Mouse (Mus musculus) thymus, postnatal 4 days (tissue): Measurements from ENCODE around the gene Slc26a1.
"Not testable (repeated sequence)": the region's sequence is repeated elsewhere in the genome, so short reads cannot be mapped to it uniquely, and the experiment has no call there.

Source experiments
- DNase-seq: peaks from one replicate; pipeline ENCODE4 v3.0.0; 2021

Slc26a1 gene

DNA sequence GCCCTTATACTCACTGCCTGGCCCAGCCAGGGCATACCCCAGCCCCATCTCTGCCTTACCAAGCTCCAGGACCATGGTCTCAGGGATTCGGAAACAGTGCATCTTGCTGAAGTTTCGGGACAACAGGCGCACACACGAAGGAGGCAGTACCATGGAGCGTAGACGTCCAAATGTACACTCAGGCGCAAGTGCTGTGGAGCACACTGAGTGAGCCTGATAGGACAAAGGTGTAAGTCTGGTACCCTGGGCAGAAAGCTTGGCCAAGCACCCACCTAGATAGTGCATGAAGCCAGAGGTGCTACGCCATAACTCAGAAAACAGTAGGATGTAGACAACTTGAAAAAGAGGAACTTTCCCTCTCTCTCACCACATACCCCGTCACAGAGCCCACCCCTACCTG lies 20.0 kb downstream of the Slc26a1 start:
- DNase-seq = no peak

DNA sequence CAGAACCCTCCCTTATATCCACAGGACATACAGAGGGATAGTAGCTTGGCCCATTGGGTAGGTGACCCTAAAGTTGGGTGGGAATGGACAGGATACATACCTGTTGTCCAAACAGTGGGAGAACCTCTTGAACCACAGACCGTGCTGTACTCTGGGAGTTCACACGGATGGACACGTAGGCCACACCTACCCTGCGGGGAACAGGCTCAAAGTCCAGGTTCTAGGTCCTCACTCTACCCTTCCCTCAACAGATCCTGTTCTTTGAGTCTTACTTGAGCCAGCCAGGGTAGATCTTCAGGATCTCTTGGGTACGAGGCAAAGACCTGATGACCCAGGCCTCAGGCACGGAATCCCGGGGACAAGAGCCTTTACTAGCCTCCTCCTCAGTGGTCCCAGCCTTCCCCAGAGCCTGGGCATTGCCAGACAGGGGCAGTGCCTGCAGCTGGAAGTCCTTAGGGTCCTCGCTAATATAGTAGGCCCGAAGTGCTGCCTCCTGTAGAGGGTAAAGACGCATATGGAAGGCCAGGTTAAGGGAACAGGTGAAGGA lies 20.9 kb downstream of the Slc26a1 start:
- DNase-seq = no peak

DNA sequence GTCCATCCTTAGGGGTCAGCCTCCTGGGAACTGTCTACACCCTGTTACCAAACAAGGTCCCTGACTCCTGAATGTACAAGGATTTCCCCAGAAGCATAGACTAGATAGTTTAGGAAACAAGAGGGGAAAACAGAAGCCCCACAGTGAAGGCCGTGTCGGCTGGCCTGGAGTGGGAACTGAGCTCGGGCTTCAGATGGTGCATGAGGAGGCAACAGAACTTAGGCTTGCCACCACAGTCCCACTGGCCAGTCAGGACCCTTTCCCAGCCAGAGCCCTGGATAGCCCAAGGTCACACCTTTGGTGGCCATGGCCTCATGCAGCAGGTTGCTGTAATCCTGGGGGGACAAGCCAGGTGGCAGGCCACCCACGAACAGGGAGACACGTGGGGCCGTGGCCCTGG lies 22.0 kb downstream of the Slc26a1 start:
- no peak for DNase-seq

DNA sequence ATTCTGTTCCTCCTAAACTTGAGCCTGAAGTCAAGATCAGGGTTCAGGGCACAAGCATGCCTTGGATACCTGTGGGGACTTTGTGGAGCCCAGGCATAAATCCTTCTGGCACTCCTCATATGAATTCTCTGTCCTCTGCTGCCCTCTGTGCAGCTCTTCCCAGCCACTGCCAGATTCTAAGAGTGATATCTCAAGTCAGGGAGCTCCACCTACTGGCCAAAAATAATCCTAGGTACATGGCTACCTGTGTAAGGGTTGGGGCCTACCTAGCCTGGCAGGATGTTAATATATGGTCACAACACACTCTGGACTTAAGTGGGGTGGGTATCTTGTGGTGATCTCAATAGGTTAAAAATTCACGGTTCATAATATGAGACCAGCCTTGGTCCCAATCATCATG lies 23.5 kb downstream of the Slc26a1 start:
- peak; percentile 72 for DNase-seq

DNA sequence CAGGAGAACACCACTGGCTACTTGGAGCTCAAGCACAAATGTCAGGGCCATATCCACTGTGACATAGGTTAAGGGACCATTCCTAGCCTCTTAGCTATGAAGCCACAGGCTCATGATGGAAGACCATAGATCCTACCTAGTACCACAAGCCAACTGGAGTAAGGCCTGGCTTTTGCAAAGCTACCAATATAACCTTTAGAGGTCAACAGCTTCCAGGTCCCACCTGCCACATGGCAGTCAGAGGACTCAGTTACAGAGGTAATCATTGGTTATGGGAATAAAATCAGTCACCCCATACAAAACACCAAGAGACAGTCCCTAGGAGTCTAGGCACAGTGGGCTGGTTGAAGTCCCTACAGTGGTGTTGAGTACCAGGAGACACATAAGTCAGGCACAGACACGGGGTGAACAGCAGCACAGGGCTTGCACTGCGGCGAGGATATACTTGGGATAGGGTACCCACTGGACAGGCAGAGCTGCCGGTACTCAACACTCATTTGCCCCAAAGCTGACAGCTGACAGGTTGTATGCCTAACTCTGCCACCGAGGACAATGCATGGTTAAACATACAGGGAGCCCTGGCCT lies 24.1 kb downstream of the Slc26a1 start:
- no peak for DNase-seq

DNA sequence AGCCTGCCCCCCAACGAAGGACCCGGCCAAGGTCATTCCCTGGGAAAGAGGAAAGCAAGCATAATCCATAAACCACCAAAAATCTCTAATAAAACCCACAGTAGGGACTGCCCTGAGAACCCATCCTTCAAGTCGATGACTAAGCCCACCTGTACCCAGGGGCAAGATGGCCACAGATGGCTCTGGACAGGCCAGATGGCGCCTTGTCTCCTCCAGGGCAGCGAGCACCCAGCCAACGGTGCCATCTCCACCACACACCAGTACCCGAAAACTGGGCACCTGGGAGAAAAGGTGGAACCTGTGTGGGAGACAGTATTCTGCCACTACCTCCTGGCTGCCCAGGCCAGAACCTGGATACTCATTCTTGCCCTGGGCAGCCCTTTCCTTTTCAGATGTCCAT lies 25.0 kb downstream of the Slc26a1 start:
- DNase-seq = no peak

DNA sequence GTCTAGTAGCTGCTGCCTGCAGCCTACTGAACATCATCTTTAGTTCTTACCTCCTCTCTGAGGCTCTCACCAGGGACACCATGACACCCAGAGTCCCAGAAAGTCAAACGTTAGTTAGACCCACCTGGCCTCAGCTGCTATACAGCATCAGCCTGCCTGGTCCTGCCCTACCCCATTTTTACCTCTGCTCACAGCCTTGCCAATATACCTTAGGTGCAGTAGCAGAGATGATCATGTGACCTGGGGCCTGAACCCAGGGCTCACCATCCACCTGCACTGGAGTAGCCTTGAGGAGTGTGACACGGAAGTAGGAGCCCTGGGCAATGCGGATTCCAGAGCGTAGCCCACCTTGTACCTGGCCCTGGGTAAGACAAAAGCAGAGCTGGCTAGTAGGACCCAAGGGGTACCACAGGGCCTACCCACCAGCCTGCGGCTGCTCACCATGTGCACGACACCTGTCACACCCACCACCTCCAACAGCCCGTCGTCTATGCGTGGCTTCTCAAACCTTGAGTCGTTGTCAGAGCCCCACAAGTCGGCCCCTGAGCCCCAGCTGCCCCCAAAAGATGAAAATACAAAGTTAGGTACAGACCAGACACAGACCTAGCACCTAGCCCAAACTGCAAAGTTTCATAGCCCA lies 26.3 kb downstream of the Slc26a1 start:
- DNase-seq = no peak

DNA sequence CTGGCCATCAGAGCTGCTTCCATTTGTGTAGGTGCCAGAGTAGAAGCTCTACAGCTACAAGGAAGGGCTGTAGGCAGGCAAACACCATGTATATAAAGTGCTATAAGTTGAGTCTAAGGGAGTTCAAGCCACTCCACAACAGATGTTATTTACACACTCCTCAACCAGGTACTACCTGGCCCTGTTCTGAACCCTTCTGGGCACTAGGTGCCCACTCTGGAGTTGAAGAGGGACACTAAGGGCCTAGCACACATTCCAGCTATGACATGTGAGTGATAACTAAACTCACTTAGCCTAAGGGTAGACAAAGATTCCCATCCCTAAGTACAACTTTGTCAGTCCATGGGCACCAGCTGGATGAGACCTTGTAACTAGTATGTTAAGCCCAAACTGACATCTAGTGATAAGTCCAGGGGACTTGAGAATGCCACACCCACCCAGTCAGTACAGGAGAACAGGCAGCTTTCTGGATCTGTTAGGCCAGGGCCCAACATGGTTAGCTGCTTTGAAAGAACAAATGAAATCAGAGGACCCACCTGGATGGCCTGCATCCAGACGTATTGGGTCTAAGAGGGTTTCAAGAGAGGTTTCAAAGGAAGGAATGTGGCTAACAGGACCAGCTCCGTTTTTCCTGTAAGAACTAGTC lies 27.4 kb downstream of the Slc26a1 start:
- no peak for DNase-seq

DNA sequence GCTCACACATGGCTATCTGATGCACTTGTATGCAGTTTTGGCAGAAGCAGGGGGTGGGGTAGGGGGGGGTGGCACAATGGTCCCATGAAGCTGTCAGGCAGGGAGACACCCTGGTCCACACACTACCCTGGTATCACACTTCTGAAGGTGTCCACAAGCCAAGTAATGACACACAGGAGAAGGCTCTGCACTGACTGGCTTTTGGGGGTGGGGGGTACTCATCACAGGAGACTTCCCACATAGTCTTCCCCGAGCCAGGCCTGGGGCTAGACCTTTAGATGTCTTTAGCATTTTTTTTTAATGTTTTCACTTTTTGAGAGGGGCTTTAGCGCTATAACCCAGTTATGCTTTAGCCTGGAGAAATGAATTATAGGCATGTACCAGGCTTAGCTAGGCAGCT lies 28.1 kb downstream of the Slc26a1 start:
- DNase-seq = no peak

DNA sequence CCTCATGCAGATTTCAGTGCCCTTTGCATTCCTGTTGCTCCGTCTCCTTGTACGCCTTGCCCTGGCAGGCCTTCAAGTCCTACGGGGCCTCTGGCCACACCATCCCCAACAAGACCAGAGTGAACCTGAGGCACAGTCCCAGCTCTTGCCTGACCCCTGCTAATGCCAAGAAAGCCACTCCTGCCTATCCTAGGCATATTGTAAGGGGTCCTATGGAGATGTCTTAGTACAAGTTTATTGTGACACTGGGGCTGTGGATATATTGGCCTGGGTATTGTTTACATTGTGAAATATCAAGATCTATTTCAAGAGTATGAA lies 29.1 kb downstream of the Slc26a1 start:
- no peak for DNase-seq

DNA sequence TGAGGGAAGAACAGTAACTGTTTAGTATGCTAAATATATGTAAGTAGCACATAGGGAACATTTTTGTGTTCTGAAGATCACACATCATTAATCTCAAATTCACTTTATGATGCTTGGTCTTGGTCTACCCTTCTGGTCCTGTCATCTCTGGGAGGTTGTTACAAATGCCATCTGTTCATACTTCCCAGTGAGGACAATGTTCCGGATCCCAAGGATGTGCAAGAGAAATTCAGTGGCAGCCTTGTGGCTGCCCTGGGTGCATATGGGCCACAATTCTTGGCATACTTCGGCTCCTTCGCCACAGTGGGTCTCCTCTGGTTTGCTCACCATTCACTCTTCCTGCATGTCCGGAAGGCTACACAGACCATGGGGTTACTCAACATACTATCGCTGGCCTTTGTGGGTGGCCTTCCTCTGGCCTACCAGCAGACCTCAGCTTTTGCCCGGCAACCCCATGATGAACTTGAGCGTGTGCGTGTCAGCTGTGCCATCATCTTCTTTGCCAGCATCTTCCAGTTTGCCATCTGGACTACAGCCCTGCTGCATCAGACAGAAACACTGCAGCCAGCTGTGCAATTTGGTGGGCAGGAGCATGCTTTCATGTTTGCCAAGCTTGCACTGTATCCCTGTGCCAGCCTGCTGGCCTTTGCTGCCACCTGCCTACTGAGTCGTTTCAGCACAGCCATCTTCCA lies 29.6 kb downstream of the Slc26a1 start:
- no peak for DNase-seq

DNA sequence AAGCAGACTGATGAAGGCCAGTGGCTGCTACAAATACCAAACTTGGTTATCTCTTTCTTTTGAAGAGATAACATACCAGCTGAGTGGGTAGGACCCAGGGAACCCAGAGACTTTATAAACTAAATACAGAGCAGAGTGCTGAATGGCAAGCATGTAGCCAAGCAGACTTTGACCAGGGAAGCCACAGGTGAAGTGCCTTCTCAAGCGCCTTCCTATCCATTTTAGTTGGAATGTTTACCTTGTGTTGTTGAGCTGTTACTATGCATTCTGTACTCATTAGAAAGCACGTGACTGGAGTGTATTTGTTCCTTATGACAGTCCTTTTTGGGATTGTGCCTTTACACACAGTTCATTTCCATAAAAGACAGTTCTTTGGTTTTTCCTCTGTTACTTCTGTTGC lies 31.7 kb downstream of the Slc26a1 start:
- no peak for DNase-seq

DNA sequence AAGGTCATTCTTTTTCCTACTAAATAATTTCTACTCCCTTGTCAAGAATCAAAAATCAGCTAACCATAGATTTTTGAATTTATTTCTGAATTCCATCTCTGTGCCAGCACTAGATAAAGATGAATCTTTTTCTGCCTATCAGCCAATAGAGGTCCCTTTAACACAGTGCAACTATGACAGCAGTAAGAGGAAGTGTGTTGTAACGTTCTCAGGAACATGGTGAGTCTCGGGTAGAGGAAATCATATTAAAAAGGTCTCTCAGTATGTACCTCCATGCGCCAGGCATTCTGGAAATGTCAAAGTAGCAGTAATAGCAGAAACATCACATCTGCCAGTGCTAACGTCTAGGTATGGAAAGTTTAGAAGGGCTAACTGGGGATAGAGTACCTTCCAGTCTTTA lies 39.2 kb downstream of the Slc26a1 start:
- no peak for DNase-seq

DNA sequence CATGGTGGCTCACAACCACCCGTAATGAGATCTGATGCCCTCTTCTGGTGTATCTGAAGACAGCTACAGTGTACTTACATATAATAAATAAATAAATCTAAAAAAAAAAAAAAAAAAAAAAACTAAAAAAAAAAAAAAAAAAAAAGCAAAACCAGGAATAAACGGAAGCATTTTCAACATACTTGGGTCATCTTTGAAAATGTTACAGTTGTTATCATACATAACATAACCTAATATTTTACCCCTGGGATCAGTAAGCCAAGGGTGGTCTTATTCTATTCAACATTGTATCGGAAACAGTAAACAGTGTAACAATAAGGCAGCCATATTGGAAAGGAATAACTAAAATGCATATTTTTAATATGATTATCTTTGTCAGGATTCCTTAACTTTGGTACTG lies 41.3 kb downstream of the Slc26a1 start:
- DNase-seq = not testable (repeated sequence)

DNA sequence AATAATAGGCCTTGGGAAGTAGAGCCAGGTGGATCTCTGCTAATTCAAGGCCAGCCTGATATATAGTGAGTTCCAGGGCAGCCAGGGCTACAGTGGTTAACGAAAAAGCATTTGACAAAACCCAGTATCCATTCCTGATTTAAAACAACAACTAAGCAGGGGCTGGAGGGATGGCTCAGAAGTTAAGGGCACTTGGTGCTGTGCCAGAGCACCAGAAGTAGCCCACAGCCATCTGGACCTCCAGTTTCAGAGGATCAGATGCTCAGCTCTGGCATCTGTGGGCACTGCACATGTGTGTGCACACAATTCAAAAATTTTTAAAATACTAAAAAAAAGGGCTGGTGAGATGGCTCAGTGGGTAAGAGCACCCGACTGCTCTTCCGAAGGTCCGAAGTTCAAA lies 41.7 kb downstream of the Slc26a1 start:
- no peak for DNase-seq

DNA sequence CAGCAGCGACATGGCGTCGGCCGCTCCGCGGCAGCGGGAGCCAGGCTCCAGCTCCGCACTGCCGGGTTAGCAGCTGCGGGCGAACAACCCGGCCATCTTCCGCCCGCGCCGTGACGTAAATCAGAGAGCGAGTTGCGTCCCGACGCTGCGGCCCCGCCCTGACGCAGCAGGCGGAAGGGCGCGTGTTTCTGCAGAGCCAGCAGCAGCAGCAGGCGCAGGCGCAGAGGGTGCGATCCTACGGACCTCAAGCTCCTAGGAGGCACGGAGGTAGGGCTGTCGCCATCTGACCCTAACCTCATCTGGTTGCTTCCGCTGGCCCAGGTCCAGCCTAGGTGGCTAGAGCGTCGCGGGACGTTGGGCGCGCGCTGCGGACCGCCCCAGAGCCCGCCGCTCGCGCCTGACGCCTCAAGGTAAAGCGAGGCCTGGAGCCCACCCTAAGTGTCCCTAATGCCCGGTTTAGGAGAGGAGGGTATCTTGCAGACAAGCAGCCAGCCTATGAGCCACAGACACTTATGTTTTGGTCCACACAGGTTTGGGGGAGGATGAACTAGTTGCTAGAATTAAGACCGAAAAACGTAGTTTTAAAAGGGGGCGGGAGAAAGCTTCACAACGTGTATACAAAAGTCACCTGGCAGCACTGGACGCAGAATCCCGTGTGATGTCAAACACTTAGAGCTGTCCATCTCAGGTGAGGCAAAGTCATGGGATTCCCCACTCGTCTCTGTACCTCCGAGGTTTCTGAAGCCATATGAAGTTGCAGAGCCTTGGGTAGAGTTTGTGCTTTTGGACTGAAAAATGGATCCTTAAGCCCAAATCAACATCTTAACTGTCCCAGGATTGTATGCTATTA lies 45.5 kb downstream of the Slc26a1 start, which contains the start of the genes Gak and Tmem175:
TSS of gene Gak (minus strand) at position 122 of the 850 bp plus-strand sequence.
TSS of gene Tmem175 (plus strand) at position 137 of the 850 bp plus-strand sequence.
- DNase-seq = peak; percentile 95

DNA sequence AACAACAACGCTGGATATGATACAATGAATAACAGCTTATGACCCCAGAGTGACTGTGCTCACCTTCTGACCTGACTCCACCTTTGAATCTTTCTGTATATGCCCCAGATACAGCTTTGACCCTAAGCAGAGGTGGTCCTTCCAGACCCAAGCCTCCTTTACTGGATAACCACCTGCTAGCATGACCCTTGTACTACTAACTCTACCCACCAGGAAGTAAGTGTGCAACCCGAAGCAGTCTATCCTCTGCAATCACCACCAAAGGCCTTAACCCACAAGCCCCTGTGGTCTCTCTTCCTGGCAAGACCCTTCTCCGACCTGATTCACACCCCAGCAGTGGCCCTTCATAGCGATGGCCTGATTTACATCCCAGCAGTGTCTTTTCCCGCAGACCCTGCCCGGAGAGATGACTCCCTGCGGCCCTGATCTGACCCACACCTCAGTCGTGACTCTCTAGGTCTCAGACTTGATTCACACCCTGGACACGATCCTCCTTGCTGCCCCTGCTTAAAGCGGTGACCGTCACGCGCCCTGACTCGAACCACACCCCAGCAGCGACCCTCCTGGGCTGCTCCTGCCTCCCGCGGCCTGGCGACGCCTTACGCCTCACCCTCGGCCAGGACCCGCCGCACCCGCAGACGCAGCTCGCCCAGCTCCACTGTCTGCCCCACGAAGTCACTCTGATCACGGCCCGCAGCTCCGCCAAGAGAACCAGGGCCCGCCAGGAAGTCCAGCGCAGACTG lies 46.3 kb downstream of the Slc26a1 start:
- DNase-seq = no peak

DNA sequence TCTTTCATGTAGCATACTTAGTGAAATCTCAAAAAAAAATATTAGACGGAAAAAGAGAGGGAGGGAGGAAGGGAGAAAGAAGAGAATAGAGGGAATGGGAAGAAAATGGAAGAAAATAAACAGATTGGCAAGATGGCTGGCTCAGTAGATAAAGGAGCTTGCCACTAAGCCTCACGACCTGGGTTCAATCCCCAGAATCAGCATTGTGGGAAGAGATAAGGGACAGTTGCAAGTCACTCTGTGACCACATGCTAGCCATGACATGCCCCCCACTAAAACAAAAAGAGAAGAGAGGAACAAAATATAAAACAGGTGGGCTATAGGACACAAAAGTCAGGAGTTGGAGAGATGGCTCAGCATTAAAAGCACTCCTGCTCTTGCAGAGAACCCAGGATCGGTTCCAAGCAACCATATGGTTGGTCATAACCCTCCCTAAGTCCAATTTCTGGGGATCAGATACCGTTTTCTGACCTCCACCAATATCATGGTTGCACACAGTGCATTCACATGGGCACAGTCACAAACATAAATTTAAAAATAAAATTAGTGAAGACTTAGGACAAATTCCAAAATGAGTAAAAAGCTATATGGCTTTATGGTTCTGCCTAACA lies 49.2 kb downstream of the Slc26a1 start:
- no peak for DNase-seq

DNA sequence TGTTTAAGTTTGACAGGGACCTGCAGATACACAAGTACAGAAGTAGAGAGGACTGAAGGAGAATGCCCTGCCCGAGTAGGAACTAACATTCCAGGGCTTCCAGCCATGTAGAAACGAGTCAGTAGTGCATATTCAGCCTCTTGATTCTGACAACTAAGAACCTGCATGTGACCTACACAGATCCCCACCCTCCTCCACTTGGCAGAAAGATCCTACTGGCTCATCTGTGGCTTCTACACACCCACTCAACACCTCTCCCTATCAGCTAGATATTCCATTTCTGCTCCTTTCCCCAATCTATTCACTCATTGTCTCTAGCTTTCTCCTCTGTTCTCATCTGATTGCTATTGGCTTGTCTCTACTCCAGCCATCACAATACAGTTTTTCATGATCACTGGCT lies 53.5 kb downstream of the Slc26a1 start:
- no peak for DNase-seq
